Mouse (Mus musculus): ENCODE results near the gene Pdcd2. TPM values are rescaled to one million over a fixed set of nuclear protein-coding genes. Genes with fewer than 3 reads are reported as not detected.
A peak's percentile ranks its signal among the peaks of the same experiment; 100 is the strongest.

The Pdcd2 gene
- polyA plus RNA-seq, 3 experiments from 2014 or later = 18.0 to 29.1 (median 21.3) TPM

DNA sequence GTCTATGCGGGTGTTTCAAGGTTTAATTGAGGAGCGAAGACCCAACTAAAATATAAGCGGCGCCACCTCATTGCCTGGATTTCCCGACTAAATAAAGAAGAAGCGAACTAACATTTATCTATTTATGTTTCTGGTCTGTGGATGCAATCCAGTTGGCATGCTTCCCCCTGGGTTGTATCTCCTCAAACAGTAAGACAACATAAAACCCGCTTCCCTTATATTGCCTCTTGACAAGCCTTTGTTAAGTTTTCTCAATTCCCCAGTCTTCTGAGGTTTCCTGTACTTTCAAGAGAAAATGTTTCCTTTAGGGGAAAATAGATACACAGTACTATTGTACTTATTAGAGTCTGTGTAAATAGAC, 28.4 kb downstream of the Pdcd2 start:
- no peak for ATAC-seq

DNA sequence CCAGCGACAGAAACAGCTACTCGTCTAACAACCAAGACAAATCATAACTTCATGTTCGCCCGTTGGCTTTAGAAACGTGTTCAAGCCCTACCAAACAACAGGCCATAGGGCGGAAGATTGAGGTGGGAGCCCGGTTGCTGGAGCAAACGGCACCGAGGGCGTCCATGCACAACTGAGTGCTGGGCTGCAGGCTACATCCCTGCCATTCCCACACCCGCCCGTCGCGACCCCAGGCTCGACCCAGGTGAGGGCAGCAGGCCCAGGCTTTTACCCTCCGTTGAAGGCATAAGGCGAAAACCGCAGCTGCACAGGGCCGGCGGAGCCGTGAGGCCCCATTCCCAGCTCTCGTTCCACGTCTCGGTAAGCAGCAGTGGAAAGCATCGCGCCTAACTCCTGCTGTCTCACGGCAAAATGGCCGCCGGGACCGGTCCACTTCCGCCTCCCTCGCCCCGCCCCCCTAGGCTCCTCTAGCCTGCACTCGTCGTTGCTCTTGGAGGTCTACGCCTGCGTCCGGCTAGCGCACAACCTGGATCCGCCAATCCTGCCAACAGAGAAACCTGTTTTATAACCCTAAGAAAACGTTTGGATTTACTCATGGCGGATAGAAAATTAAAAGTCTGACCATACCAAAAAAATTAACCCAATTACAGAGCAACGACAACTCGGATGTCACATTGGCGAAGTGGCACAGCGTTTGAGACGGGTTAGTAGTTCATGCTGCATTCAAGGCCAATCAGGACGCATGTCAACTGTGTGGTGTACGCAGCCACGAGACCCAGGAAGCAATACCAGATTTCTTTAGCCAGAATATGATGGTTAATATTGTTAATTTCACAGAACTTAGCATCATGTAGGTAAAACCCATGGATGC, 29.0 kb downstream of the Pdcd2 start:
- ATAC-seq = peak; percentile 78

DNA sequence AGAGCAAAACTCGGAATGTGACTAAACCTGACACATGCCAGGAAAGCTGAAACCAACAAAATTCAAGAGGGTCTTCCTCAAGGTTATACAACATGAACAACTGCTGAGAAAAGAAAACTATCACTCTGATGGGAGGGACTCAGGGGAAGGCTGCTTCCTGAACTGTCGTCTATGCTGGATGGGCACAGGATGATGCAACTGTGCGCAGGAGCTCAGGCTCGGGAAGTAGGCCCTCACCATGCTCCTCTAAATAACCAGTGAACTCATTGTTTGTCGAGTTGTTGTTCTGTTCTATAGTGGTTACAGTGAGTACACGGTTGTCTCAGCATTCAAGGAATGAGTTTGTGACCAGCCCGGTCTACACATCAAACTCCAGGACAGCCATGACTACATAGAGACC, 36.6 kb downstream of the Pdcd2 start:
- ATAC-seq = no peak

DNA sequence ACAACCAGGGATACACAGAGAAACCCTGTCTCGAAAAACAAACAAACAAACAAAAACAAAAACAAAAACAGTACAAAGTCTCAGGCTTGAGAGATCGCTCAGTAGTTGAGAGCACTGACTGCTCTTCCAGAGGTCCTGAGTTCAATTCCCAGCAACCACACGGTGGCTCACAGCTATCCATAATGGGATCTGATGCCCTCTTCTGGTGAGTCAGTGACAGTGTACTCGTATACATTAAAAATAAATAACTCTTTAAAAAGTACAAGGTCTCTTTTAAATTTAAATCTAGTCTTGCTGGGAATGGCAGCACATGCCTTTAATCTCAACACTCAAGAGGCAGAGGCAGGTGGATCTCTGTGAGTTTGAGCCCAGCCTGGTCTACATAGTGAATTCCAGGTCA, 54.4 kb downstream of the Pdcd2 start:
- ATAC-seq = no peak

Other genes starting within 250 kb of the Pdcd2 start
- under 1 TPM in 1 of 3 experiments, not detected in 2; 0.35 TPM for gene Dll1, start 150.4 kb downstream of the Pdcd2 start, polyA plus RNA-seq (2017; shearing (Covaris generic))
- gene Fam120b, start 131.1 kb downstream of the Pdcd2 start, polyA plus RNA-seq (2017; shearing (Covaris generic)) = 10 to 100 TPM; 23.8 to 39.8 (median 32.7) TPM
- gene Psmb1, start 27.6 kb downstream of the Pdcd2 start, polyA plus RNA-seq (2017; shearing (Covaris generic)) = 100 to 1,000 TPM; 370 to 432 (median 370) TPM
- 10 to 100 TPM; 48.2 to 58.1 (median 56.7) TPM for gene Tbp, start 27.4 kb downstream of the Pdcd2 start, polyA plus RNA-seq (2017; shearing (Covaris generic))
- gene Prdm9, start 37.1 kb upstream of the Pdcd2 start, polyA plus RNA-seq (2017; shearing (Covaris generic)) = 1 to 10 TPM; 4.5 to 9.0 (median 7.0) TPM
- gene Chd1, start 177.7 kb upstream of the Pdcd2 start, polyA plus RNA-seq (2017; shearing (Covaris generic)) = 10 to 100 TPM; 16.7 to 19.2 (median 18.8) TPM